Mouse (Mus musculus) frontal cortex, adult 2 months (tissue): ENCODE data around the gene Arid1b. TPM values are rescaled to one million over a fixed set of nuclear protein-coding genes. Genes with fewer than 3 reads are reported as not detected.

Experiments used
- DNase-seq, 2 experiments: peaks; one replicate each; pipeline ENCODE4 v3.0.0; 2022; ENCODE audit warnings: low spot score in 1 of 2; ENCODE audit errors: extremely low spot score in 1 of 2
- polyA plus RNA-seq: library from polyadenylated mRNA; depleted of rRNA; stranded (reverse); fragments of >200 nt; gene quantifications from 2 replicates; pipeline ENCODE4 v1.2.3, GENCODE M21; 2012

Gene Arid1b
- polyA plus RNA-seq, 1 experiment: 27.9 TPM

DNA sequence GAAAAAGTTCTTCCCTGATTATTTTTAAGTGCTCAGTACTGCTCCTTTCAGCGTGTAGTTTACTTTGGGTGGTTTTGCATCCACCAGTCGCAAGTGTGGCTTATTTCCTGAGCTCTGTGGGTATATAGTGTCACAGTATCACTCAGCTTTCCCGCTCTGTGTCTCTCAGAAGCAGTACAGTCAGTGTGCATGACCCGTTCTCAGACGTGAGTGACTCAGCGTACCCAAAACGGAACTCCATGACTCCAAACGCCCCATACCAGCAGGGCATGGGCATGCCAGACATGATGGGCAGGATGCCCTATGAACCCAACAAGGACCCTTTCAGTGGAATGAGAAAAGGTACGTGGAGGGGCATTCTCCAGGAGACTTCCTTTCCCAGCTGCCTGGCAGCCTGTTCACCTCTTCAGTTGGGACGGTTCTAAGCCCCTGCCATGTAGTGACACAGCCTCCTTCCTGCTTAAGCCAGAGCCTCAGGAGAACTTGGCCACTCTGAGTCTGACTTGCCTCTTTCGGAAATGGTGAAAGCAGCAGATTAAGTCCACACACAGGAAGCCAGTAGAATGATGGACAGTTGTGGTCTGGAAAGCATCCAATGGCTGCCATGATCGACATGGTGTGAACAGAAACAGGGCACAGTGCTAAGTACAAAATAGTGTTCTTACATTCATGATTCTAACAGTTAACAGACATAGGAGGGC lies 333.5 kb downstream of the Arid1b start:
- no peak for DNase-seq

DNA sequence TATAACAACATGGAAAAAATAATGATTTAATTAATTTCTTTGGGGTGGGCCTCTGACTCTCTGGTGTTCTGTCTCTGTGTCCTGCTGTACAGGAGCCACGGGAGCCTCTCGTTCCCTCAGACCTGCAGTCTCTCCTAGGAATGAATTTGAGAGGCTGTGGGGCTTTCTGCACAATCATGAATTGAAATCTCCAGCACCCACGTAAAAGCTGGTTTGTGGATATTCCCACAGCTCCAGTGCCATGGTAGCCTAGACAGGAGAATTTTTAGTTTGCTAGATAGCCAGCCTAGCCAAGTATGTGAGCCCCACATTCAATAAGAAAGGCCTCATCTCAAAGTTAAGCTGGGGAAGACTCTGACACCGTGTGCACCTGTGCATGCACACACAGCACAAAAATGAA lies 335.3 kb downstream of the Arid1b start:
- DNase-seq: peak in 1 of 2 experiments; percentile 66

DNA sequence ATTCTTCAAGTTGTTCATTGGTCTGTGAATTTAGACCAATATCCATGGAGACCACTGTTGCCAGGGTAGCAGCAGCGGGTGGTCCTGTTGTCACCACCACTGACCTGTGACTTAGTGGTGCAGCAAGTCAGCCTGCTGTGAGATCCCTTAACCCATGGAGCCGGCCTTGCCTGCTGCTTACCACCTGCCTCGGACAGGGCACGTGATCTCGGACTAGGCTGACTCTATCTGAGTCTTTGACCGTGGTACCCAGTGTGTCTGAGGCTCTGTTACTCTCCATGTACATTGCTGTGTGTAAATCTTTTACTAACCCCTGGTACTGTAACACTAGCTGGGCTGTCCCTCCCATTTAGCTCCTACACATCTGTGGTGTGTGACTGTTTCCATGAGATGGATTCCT lies 335.9 kb downstream of the Arid1b start:
- DNase-seq: no peak

DNA sequence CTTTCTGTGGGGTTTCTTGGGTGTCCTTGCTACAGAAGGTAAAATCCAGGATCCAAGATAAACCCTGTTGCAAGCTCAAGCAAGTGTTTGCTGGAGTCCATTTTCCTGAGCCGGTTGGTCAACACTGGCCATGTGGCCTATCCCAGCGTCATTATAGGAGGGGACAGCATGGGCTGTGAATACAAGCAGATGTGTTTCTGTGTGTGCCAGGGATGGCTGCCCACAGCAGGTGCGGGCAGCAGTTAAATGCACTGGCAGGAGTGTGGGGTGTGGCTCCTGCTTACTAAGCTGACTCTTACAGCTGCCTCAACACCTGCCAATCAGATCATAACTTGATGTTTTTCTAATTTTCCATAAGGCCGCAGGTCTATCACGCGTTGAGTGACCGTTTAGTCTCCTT lies 336.5 kb downstream of the Arid1b start:
- DNase-seq: no peak

DNA sequence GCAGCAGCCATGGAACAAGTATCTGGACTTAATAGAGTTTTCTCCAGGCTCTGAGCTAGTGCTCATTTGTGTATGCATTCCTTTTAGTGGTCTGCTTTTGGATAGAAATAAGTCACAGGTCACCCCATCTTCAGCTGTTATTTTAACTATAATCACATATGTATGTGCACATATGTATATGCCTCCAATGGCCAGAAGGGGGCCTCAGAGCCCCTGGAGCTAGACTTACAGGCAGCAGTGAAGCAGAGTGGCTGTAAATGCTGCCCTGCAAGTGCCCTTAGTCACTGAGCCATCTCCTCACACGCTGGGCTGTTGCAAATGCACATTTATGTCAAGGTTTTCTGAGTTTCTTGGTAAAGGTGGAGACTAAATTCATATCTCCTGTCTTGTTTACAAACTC lies 337.3 kb downstream of the Arid1b start:
- DNase-seq: no peak

DNA sequence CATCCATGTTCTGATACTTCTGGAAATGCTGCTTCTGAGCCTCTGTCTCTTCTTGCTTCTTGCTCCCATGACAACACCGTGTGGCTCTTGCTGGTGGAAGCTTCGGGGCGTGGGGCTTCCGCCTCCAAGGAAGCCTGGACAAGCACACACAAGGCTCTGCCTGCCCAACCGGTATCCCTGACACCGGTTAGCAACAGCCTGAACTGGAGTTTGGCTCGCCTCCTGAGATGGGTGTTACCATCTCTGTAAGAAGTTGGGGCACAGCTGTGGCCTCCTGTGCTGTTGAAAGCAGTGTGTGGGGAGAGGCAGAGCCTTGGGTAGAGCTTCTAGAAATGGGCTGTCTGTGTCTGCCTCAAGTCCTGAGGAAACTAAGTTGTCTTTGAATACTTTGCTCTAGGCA lies 340.4 kb downstream of the Arid1b start:
- DNase-seq: no peak

DNA sequence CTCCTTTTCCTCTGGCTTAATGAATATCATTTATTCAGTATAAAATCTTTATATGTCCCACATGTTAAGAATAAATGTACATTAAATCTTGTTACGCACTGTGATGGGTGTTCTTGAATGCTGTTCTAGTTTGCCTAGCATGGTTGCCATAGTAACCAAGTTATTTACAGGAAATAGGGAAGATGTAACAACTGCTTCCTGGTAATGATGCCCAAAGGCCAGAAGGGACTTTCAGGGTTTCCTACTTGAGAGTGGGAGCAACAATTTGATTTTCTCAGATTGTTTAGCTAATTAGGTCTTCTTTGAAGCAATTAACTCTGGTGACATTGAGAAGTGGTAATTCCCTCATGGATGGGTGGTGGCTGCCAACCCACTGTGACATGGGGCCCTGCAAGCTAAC lies 350.3 kb downstream of the Arid1b start:
- no peak for DNase-seq

DNA sequence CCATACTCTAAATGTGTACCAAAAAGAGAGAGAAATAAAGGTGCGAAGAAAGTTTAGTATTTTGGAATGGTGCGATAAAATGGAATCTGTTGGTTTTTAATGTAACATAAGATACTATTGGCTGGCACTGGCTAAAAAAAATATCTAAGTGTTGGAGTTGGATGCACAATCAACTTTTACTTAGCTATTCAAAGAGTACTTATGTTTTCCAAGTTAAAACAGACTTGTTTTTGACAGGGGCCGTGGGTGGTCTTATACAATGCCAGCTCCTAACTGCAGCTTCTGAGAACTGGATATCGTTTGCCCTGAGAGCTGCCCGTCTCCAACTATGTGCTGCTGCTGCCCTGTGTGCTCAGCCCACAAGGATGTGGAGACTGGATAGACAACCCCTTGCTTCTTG lies 351.7 kb downstream of the Arid1b start:
- DNase-seq: no peak

DNA sequence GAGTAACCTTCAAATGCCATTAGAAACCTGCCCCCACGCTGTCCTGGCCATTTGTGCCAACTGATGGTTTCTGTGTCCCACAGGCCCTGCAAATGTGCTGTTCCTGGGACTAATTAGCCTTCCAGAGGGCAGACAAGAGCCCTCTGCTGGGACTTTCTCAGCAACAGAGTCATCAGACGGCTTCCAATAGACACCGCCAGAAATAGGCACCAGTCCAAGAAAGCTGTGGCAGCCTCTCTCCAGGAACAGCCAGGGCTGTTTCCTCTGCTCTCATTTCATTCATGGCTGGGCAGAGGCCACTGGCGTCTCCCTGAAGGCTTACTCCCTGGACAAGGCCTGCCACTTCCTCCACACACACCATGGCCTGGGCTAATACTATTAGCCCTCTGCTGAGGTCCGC lies 358.8 kb downstream of the Arid1b start:
- peak in 1 of 2 experiments; percentile 61 for DNase-seq

DNA sequence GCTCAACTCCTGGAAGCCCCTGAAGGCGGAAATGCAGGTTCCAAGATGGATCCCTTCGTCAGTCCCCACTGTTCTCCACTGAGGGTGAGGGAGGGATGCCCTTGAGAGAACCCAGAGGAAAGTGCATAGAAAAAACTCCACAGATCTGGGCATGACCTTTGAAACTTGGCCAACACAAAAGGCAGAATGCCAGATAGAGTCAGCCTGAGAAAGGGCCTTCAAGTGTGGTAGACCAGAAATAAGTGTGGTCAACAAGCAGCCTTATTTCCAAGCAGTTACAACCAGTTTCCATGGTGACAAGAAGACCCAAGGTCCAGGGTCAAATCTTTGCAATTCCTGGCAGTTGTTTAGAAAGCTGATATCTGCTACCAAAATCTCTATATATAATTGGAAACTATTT lies 366.6 kb downstream of the Arid1b start:
- no peak for DNase-seq

DNA sequence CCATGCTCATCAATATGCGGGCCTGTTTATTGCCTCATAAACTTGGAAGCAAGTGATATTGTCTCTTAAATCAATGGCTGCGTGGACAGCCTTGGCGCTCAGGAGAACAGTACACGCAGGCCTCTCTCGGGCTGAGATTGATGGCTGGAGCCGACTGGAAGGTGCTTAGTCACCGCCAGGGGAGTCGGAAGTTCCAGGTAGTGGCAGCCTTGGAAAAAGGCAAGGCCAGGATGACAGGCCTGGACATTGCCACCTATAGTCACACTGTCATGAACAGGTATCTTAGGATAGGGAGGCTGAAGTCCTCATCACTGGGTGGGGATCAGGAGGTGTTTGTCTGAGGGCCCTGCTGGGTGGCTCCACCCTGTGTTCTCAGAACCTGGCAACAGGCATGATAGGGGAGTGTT lies 371.9 kb downstream of the Arid1b start:
- no peak for DNase-seq

DNA sequence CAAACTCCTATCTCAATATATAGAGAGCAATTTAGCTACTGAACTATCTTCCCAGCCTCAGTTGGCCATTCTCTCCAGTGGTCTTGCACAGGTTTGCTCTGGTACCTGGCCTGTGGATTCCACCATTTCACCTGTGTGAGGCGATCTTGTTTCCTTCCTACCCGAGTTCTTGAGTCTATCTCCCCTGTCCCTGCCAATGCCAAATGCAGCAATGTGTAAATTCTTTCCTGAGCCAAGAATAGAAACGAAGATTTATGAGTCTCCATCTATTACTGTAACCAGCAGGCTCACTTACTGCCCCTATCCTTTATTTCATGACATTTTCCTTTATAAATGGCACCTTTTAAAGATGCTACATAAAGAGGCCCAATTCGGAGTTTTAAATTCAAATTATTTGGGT lies 376.9 kb downstream of the Arid1b start:
- DNase-seq: no peak

DNA sequence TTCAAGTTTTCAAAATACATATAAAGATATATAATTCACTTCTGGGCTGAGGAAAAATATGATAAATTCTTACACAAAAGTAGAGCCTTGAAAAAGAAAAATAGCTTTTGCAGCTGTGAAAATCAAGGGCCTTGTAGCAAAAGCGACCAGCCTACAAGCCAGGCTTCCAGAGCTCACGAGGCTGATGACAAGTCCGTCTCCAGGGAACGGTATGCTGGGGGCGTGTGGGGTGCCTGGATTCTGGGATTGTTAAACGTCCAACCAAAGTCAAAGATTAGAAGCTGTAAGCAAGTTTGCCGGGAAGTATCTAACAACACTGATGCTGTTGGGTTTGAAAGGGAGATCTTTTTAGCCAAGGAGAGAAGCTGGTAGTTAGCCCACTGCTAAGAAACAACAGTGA lies 377.4 kb downstream of the Arid1b start:
- peak in 1 of 2 experiments; percentile 61 for DNase-seq

DNA sequence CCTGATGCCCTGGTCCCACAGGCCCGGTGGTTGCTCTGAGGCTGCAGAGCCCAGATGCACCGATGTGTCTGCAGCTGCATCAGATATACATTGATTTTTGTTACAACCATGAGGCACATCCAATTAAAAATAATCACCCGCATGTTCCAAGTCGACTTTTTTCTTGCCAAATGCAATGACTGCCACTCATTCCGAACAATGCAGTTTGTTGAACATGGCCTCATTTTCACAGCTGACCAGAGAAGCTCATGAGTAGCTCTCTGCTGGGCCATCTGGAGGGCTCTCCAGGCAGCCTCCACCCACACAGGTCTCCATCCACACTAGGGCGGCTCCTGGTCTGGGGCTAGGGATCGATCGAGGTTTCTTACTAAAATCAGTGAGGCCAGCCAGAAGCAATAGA lies 378.8 kb downstream of the Arid1b start:
- DNase-seq: no peak

DNA sequence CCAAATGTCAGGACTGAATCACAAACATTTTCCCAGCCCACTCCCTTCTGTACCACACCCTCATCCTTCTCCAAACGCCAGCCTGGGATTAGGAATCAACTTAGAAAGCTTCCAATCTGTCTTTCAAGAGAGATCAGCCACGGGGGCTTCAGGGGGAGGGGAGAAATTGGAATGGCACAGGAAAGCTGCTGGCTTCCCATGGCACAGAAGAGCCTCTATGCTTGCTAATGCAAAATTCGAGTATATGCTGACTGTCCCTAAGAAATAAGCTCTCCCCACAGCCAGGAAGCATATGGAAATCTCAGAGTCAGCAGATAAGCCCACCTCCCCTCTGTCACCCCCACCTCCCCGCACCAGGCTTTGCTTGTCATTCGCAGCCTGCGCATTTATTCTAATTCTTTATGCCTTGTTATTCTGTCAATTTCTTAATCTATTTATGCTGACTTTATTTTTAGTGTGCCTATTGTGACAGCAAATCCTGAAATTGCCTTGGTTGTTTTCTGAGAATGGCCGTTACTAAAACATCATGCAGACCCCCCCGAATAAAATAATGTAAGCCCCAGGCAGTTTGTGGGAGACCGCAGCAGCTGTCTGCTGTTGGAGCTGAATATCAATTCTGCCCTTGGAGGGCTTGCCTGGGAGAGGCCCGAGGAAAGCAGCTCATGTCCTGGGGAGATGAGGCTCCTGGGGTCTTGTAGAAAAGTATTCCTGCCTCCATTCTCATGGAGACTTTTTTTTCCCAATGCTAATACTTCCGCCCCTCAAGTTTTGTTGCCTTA lies 383.2 kb downstream of the Arid1b start:
- DNase-seq: peak; percentile 44 to 57

DNA sequence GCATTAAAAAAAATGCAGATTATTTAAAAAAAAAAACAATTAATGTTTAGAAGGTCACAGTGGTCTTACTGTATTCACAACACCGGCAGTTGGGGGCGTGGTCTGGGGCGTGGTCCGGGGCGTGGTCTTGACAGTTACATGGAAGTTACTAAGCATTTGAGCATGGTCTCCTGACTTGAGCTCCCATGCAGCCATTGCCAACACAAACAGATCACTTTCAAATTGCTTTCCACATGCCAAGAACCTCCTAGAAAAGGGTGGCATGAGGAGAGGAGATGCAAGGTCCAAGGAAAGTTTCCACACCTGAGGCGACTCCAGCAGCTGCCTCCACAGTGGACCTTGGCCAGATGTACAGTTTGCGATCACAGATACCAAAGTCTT lies 383.8 kb downstream of the Arid1b start:
- no peak for DNase-seq

DNA sequence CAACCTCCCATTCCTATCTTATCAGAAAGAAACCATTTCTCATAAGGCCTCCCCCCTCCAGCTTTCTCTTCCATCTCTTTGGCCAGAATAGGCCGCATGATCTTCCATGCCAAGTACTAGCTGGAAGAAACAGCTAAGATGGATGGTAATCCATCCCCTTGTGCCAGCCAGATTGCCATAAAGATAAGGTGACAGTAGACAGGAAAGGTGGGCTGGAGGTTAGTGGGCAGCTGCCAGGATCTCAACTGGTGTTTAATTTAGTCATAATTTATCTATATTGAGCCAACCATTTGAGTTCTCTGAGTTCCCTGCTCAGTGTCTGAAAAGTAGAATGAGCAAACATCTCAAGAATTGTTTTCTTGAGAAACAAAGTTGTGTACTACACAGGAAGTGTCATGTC lies 391.6 kb downstream of the Arid1b start:
- DNase-seq: no peak

DNA sequence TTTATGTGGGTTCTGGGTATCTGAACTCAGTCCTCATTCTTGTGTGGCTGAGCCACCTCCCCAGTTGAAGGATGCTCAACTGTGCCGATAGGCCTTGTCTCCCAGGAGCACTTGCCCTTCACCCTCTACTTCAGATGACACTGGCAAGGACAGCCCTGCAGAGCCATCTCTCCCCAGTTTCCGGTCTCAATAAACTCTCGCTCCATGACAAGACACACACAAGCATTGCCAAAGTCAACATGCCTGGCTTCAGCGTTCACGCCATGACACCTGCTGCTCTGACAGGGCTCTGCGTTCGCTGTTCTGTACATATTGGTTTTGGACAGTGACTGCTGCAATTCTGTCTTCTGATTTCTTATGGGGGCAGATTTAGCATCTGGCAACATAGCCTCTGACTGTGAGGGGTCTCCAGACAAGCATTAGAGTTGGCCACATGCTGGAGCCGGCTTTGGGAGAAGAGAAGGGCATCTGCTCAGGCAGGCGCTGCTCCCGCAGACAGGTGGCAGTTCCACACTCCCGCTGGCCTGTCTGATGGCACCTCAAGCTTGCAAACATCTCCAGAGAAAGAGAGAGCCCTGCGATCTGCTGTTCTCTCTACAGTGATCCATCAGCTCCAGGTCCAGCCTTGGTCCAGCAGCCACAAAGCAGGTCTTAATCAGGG lies 392.9 kb downstream of the Arid1b start:
- DNase-seq: no peak

DNA sequence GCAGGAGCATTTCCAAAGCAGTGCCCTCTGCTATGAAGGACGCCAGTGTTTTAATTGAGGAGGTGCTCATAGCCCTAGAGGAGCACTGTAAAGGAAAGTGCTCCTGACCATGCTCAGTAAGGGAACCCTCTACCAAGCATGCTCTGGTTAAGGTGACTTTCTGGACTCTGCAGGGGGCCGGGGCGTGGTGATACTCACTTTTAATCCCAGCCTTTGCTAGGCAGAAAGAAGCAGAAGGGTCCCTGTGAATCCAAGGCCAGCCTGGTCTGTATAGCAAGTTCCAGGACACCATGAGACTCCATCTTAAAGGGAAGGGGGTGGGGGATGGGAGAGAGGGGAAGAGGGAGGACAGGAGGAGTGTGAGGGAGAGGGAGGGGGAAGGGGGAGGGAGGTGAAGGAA lies 394.2 kb downstream of the Arid1b start:
- DNase-seq: no peak

DNA sequence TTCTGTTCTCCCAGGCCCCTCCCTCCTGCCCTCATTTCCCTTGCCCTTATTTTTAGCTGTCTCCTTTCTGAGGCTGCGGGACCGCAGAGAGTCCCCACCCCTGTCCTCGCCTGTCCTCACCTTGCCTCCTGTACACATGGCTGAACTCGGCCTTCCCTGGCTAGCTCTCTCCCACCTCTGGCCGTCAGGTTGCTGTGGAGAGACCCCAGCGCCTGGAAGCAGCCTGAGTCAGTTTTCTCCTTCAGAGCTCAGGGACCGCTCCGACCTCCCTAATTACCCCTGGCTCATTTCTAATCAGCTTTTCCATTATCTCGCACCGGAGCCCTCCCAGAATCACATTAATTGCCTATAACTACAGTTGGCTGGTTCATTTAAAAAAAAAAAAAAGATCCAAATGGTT lies 396.6 kb downstream of the Arid1b start:
- no peak for DNase-seq

DNA sequence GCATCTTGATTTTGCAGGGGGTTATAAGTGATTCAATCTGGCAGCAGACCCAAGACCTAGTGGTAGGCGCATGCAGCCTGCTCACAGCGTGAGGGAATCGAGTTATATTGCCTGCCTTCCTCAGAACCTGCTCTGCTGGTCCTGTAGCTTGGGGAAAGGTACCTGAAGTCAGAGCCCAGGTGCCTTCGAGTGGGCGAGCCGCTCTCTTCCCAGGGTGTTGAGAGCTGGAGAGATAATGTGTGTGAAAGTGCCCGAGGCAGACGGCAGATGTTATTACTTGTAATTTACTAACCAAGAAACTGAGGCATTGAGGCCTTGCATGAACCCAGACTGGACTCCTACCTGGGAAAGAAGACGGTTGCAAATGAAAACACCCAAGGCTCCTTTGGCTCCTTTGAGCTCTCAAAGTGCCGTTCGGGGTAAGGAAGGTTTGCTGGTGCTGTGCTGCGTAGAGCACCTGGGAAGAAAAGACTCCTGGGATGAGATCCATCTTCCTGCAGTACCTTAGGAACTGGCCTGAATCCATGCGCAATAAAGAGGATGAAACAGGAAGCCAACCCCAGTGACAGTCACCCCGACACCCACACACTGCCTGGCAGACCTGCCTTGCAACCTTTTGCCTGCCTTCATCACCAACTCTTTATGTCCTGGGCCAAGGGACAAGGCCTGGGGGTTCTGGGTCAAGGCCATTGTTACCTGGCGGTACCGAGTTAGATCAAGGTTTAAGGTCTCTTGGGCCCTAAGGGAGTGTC lies 401.5 kb downstream of the Arid1b start:
- DNase-seq: no peak
